Mouse (Mus musculus): ENCODE data around the gene Gm15140. TPM values are rescaled to one million over a fixed set of nuclear protein-coding genes. Genes with fewer than 3 reads are reported as not detected.
"Not testable (repeated sequence)": the region's sequence is repeated elsewhere in the genome, so short reads cannot be mapped to it uniquely, and the experiment has no call there.

Gene Gm15140
- not detected in 2 replicates for polyA plus RNA-seq (2012; ENCODE audit: insufficient read depth, insufficient read length, low replicate concordance, missing spikeins)

- not testable (repeated sequence) for H3K4me1 ChIP-seq (ENCODE audit: control insufficient read depth, insufficient read depth, low read length); H3K27ac ChIP-seq (ENCODE audit: insufficient read depth, low read depth, low read length); H3K4me3 ChIP-seq (ENCODE audit: insufficient read depth, low read depth, low read length)
- 72% methylated on average over 1 of the region's 1 CpGs for WGBS
These were observed at the start of gene Gm15140 for GRCm38 (mm10) chrX:154120585-154120984. Gene Gm15140, minus strand, starts transcription at chrX:154120685.

Other genes with a start within 250 kb of the Gm15140 start
- not detected in 2 replicates for gene Samt1, start 108.0 kb downstream of the Gm15140 start, polyA plus RNA-seq (2012; ENCODE audit: insufficient read depth, insufficient read length, low replicate concordance, missing spikeins)
- not detected in 2 replicates for gene 4921511M17Rik, start 86.9 kb downstream of the Gm15140 start, polyA plus RNA-seq (2012; ENCODE audit: insufficient read depth, insufficient read length, low replicate concordance, missing spikeins)
- not detected in 2 replicates for gene Gm10057, start 65.6 kb downstream of the Gm15140 start, polyA plus RNA-seq (2012; ENCODE audit: insufficient read depth, insufficient read length, low replicate concordance, missing spikeins)
- not detected in 2 replicates for gene 4930524N10Rik, start 222.7 kb upstream of the Gm15140 start, polyA plus RNA-seq (2012; ENCODE audit: insufficient read depth, insufficient read length, low replicate concordance, missing spikeins)